Mouse (Mus musculus) limb, embryonic 14.5 days (tissue): ENCODE measurements at regions not wholly inside any gene's neighbourhood (a gene's known extent, or its start where the extent isn't known, plus 50 kb on each side); places are given as distances from the start of the nearest gene placed in this dataset.

Experiments
- ATAC-seq: fragments of 200-750 bp; cut with Nextera tagmentation; 2 replicates; pipeline ENCODE4 v1.8.0; 2017; ENCODE audit warnings: low read depth, moderate number of reproducible peaks, moderate TSS enrichment; ENCODE audit not compliant: low FRiP score
- DNase-seq: peaks from one replicate; pipeline ENCODE4 v3.0.0-alpha.2; 2015; ENCODE audit warnings: low spot score
- H3K27ac ChIP-seq: fragments of 300-500 bp; sonication (generic); replicated peaks from 2 replicates; pipeline ENCODE4 v1.5.1; 2014; ENCODE audit warnings: low read depth, mild to moderate bottlenecking, low read length, moderate library complexity, mixed read lengths
- H3K27me3 ChIP-seq: fragments of 300-500 bp; sonication (generic); 2 replicates; pipeline ENCODE4 v1.6.1; 2014; ENCODE audit warnings: low read length, mixed read lengths; ENCODE audit not compliant: control insufficient read depth, insufficient read depth
- H3K36me3 ChIP-seq: fragments of 300-500 bp; sonication (generic); 2 replicates; pipeline ENCODE4 v1.6.1; 2014; ENCODE audit warnings: mild to moderate bottlenecking, low read length, moderate library complexity, mixed read lengths; ENCODE audit not compliant: control insufficient read depth, insufficient read depth
- H3K4me1 ChIP-seq: fragments of 300-500 bp; sonication (generic); 2 replicates; pipeline ENCODE4 v1.6.1; 2014; ENCODE audit warnings: antibody characterized with exemption, low read length, mixed read lengths; ENCODE audit not compliant: control insufficient read depth, insufficient read depth
- H3K4me2 ChIP-seq: fragments of 300-500 bp; sonication (generic); replicated peaks from 2 replicates; pipeline ENCODE4 v1.6.1; 2014; ENCODE audit warnings: low read depth, mild to moderate bottlenecking, low read length, moderate library complexity; ENCODE audit not compliant: severe bottlenecking
- H3K4me3 ChIP-seq: fragments of 300-500 bp; sonication (generic); replicated peaks from 2 replicates; pipeline ENCODE4 v1.5.1; 2014; ENCODE audit warnings: low read length
- H3K9ac ChIP-seq: fragments of 300-500 bp; sonication (generic); 2 replicates; pipeline ENCODE4 v1.6.1; 2014; ENCODE audit warnings: mild to moderate bottlenecking, low read depth, low read length, moderate library complexity; ENCODE audit not compliant: severe bottlenecking
- H3K9me3 ChIP-seq: fragments of 300-500 bp; sonication (generic); 2 replicates; pipeline ENCODE4 v1.6.1; 2016; ENCODE audit warnings: low read length; ENCODE audit not compliant: control insufficient read depth
- POLR2A ChIP-seq: fragments of 200-500 bp; IDR thresholded peaks from 2 replicates; pipeline ENCODE4 v1.8.0; 2012; ENCODE audit warnings: inconsistent platforms, mild to moderate bottlenecking, moderate library complexity, borderline replicate concordance; ENCODE audit not compliant: insufficient read depth, insufficient read length; ENCODE audit errors: extremely low read depth
- WGBS: fragments of 180-500 bp; shearing (Covaris S2); extraction: QIAGEN DNeasy Blood & Tissue Kit; methylation state at CpG from one replicate; pipeline ENCODE4 v1.1.7; 2014; 5-methylcytosine and 5-hydroxymethylcytosine counted together

- no peaks in the 10 kb centered on the region for H3K9me3 ChIP-seq
- H3K27me3 ChIP-seq: no peaks in the 10 kb centered on the region
- H3K9ac ChIP-seq: no peak overlapping the region
- TF ChIP-seq POLR2A: no peak
- H3K4me3 ChIP-seq: no peak overlapping the region
- ATAC-seq (no peak), DNase-seq (no peak)
- no peaks in the 10 kb centered on the region for H3K4me1 ChIP-seq
- no peak overlapping the region for H3K27ac ChIP-seq
- H3K4me2 ChIP-seq: no peak overlapping the region
- H3K36me3 ChIP-seq: no peaks in the 10 kb centered on the region
- WGBS: 54% methylated on average over 3 of the region's 3 CpGs
Measured at GRCm38 (mm10) chr11:44204384-44204783, 195.5 kb upstream of the Il12b start.

GRCm38 (mm10) chr11:44206866-44207265, 193.0 kb upstream of the Il12b start:
- Histone ChIP-seq H3K9ac (no peak overlapping the region), H3K27me3 (no peaks in the 10 kb centered on the region), H3K36me3 (no peaks in the 10 kb centered on the region), H3K4me2 (no peak overlapping the region), H3K4me3 (no peak overlapping the region), H3K4me1 (no peaks in the 10 kb centered on the region), H3K9me3 (no peaks in the 10 kb centered on the region), H3K27ac (no peak overlapping the region)
- no peak for DNase-seq
- TF ChIP-seq POLR2A: no peak
- 85% methylated on average over 4 of the region's 4 CpGs for WGBS
- ATAC-seq: no peak

GRCm38 (mm10) chr11:44211871-44212441, 187.9 kb upstream of the Il12b start:
- H3K4me2 ChIP-seq: no peak overlapping the region
- H3K36me3 ChIP-seq: no peaks in the 10 kb centered on the region
- peak; percentile 61 for DNase-seq
- H3K27me3 ChIP-seq: no peaks in the 10 kb centered on the region
- ATAC-seq: no peak
- WGBS: 47% methylated on average over 9 of the region's 9 CpGs
- H3K4me1 ChIP-seq: no peaks in the 10 kb centered on the region
- no peak overlapping the region for H3K9ac ChIP-seq
- no peak overlapping the region for H3K27ac ChIP-seq
- TF ChIP-seq POLR2A: no peak
- no peaks in the 10 kb centered on the region for H3K9me3 ChIP-seq
- H3K4me3 ChIP-seq: no peak overlapping the region

- no peak overlapping the region for H3K9ac ChIP-seq
- no peak overlapping the region for H3K4me2 ChIP-seq
- H3K4me1 ChIP-seq: no peaks in the 10 kb centered on the region
- no peaks in the 10 kb centered on the region for H3K36me3 ChIP-seq
- no peak for TF ChIP-seq POLR2A
- DNase-seq: no peak
- no peak for ATAC-seq
- no peak overlapping the region for H3K27ac ChIP-seq
- no peaks in the 10 kb centered on the region for H3K9me3 ChIP-seq
- no peaks in the 10 kb centered on the region for H3K27me3 ChIP-seq
- H3K4me3 ChIP-seq: no peak overlapping the region
Measured at GRCm38 (mm10) chr11:44214095-44214494, 185.8 kb upstream of the Il12b start.

GRCm38 (mm10) chr11:44216346-44216745, 183.5 kb upstream of the Il12b start:
- Histone ChIP-seq H3K36me3 (no peaks in the 10 kb centered on the region), H3K4me2 (no peak overlapping the region), H3K4me1 (no peaks in the 10 kb centered on the region), H3K9ac (no peak overlapping the region), H3K4me3 (no peak overlapping the region), H3K27ac (no peak overlapping the region), H3K27me3 (no peaks in the 10 kb centered on the region), H3K9me3 (no peaks in the 10 kb centered on the region)
- TF ChIP-seq POLR2A: no peak
- WGBS: 83% methylated on average over 3 of the region's 3 CpGs
- ATAC-seq: no peak
- DNase-seq: no peak

GRCm38 (mm10) chr11:44219971-44220370, 179.9 kb upstream of the Il12b start:
- Histone ChIP-seq H3K4me2 (no peak overlapping the region), H3K9ac (no peak overlapping the region), H3K27ac (no peak overlapping the region), H3K36me3 (no peaks in the 10 kb centered on the region), H3K9me3 (no peaks in the 10 kb centered on the region), H3K4me1 (no peaks in the 10 kb centered on the region), H3K4me3 (no peak overlapping the region), H3K27me3 (no peaks in the 10 kb centered on the region)
- DNase-seq: no peak
- 64% methylated on average over 3 of the region's 3 CpGs for WGBS
- no peak for ATAC-seq
- no peak for TF ChIP-seq POLR2A
